Mouse (Mus musculus) forebrain, postnatal 0 days (tissue): ENCODE results near the gene E430018J23Rik. TPM values are rescaled to one million over a fixed set of nuclear protein-coding genes. Genes with fewer than 3 reads are reported as not detected.

Experiments used
- ATAC-seq: fragments of 200-750 bp; cut with Nextera tagmentation; 2 replicates; pipeline ENCODE4 v1.8.0; 2017; ENCODE audit warnings: mild to moderate bottlenecking, moderate library complexity
- DNase-seq: peaks from one replicate; pipeline ENCODE4 v3.0.0-alpha.2; 2015
- H3K27ac ChIP-seq: fragments of 300-500 bp; sonication (generic); 2 replicates; pipeline ENCODE4 v1.5.1; 2014; ENCODE audit warnings: low read depth, mild to moderate bottlenecking, antibody characterized with exemption, low read length, moderate library complexity, mixed read lengths
- H3K27me3 ChIP-seq: fragments of 300-500 bp; sonication (generic); 2 replicates; pipeline ENCODE4 v1.6.1; 2014; ENCODE audit warnings: mild to moderate bottlenecking, low read length, mixed read lengths; ENCODE audit not compliant: insufficient read depth
- H3K36me3 ChIP-seq: fragments of 300-500 bp; sonication (generic); 2 replicates; pipeline ENCODE4 v1.6.1; 2014; ENCODE audit warnings: mild to moderate bottlenecking, moderate library complexity; ENCODE audit not compliant: insufficient read depth
- H3K4me1 ChIP-seq: fragments of 300-500 bp; sonication (generic); 2 replicates; pipeline ENCODE4 v1.6.1; 2014; ENCODE audit warnings: antibody characterized with exemption; ENCODE audit not compliant: insufficient read depth
- H3K4me2 ChIP-seq: fragments of 300-500 bp; sonication (generic); 2 replicates; pipeline ENCODE4 v1.6.1; 2014; ENCODE audit warnings: low read depth, mild to moderate bottlenecking, moderate library complexity
- H3K4me3 ChIP-seq: fragments of 300-500 bp; sonication (generic); 2 replicates; pipeline ENCODE4 v1.5.1; 2014; ENCODE audit warnings: low read depth, low read length, mixed read lengths
- H3K9ac ChIP-seq: fragments of 300-500 bp; sonication (generic); 2 replicates; pipeline ENCODE4 v1.6.1; 2014; ENCODE audit warnings: mild to moderate bottlenecking
- H3K9me3 ChIP-seq: fragments of 300-500 bp; sonication (generic); 2 replicates; pipeline ENCODE4 v1.6.1; 2016; ENCODE audit warnings: low read length
- CTCF ChIP-seq: sonication (generic); IDR thresholded peaks from 2 replicates; pipeline ENCODE4 v1.5.1; 2016; ENCODE audit warnings: antibody characterized with exemption, control low read depth, low read depth
- WGBS: fragments of 180-500 bp; shearing (Covaris S2); extraction: QIAGEN DNeasy Blood & Tissue Kit; methylation state at CpG from one replicate; pipeline ENCODE4 v1.1.7; 2014; 5-methylcytosine and 5-hydroxymethylcytosine counted together
- polyA plus RNA-seq: library from polyadenylated mRNA; unstranded; fragments of >200 nt; fragmentation: Nextera tagmentation; extraction: Ambion mirVana; gene quantifications from 2 replicates; pipeline ENCODE4 v1.2.1, GENCODE M21; 2015
- total RNA-seq: library from RNA; depleted of rRNA; stranded (reverse); fragments of >200 nt; gene quantifications from 2 replicates; pipeline ENCODE4 v1.2.3, GENCODE M21; 2014; rRNA removed

The E430018J23Rik gene
- 10.2 and 13.5 TPM in 2 replicates for total RNA-seq
- polyA plus RNA-seq, result 1.7 and 2.4 TPM in 2 replicates

- Histone ChIP-seq H3K4me2 (peak within 1 kb of the TSS; percentile 80), H3K9me3 (no peaks in the 10 kb centered on the region), H3K4me1 (peaks cover 10% of the 10 kb centered on the region; the same call in 1 of the 2 replicates), H3K36me3 (peaks cover 4% of the 10 kb centered on the region; the same call in 1 of the 2 replicates), H3K27me3 (no peaks in the 10 kb centered on the region), H3K9ac (peak within 1 kb of the TSS; percentile 87), H3K27ac (peak within 1 kb of the TSS; percentile 83), H3K4me3 (peak within 1 kb of the TSS; percentile 54)
- no peak for TF ChIP-seq CTCF
- peak; percentile 96 for DNase-seq
- WGBS, result 2% methylated on average over 45 of the region's 45 CpGs
- ATAC-seq, result peak; percentile 92
These were observed at the start of gene E430018J23Rik for GRCm38 (mm10) chr7:127393157-127393943. E430018J23Rik (minus strand) TSS chr7:127393629.

GRCm38 (mm10) chr7:127437724-127438123 lies 44.3 kb upstream of the E430018J23Rik start:
- Histone ChIP-seq H3K27me3 (no peaks in the 10 kb centered on the region), H3K4me2 (no peak overlapping the region), H3K9ac (no peak overlapping the region), H3K9me3 (no peaks in the 10 kb centered on the region), H3K4me3 (no peak overlapping the region), H3K27ac (no peak overlapping the region), H3K36me3 (peaks cover 6% of the 10 kb centered on the region), H3K4me1 (no peaks in the 10 kb centered on the region)
- peak; percentile 50 for TF ChIP-seq CTCF
- no peak for ATAC-seq
- no peak for DNase-seq
- WGBS, result 87% methylated on average over 3 of the region's 3 CpGs

GRCm38 (mm10) chr7:127435206-127435605 lies 41.8 kb upstream of the E430018J23Rik start:
- ATAC-seq (no peak), DNase-seq (no peak)
- Histone ChIP-seq H3K9me3 (no peaks in the 10 kb centered on the region), H3K36me3 (no peaks in the 10 kb centered on the region), H3K4me2 (no peak overlapping the region), H3K27me3 (no peaks in the 10 kb centered on the region), H3K4me3 (no peak overlapping the region), H3K4me1 (no peaks in the 10 kb centered on the region), H3K9ac (no peak overlapping the region), H3K27ac (no peak overlapping the region)
- WGBS, result 90% methylated on average over 4 of the region's 4 CpGs
- TF ChIP-seq CTCF, result no peak

GRCm38 (mm10) chr7:127426354-127426753 lies 32.9 kb upstream of the E430018J23Rik start:
- Histone ChIP-seq H3K4me3 (no peak overlapping the region), H3K27ac (no peak overlapping the region), H3K36me3 (no peaks in the 10 kb centered on the region), H3K9me3 (no peaks in the 10 kb centered on the region), H3K9ac (no peak overlapping the region), H3K4me1 (peaks cover 5% of the 10 kb centered on the region), H3K27me3 (0 out of 2 replicates have a peak, but pooled peaks cover 7% of the 10 kb centered on the region), H3K4me2 (no peak overlapping the region)
- ATAC-seq, result no peak
- WGBS, result 72% methylated on average over 3 of the region's 3 CpGs
- no peak for DNase-seq
- TF ChIP-seq CTCF, result no peak

GRCm38 (mm10) chr7:127425911-127426310 lies 32.5 kb upstream of the E430018J23Rik start:
- Histone ChIP-seq H3K9ac (no peak overlapping the region), H3K4me2 (no peak overlapping the region), H3K4me1 (peaks cover 9% of the 10 kb centered on the region), H3K4me3 (no peak overlapping the region), H3K36me3 (no peaks in the 10 kb centered on the region), H3K27me3 (0 out of 2 replicates have a peak, but pooled peaks cover 7% of the 10 kb centered on the region), H3K27ac (no peak overlapping the region), H3K9me3 (no peaks in the 10 kb centered on the region)
- TF ChIP-seq CTCF, result no peak
- 87% methylated on average over 2 of the region's 2 CpGs for WGBS
- ATAC-seq (no peak), DNase-seq (no peak)

GRCm38 (mm10) chr7:127425291-127425690 lies 31.9 kb upstream of the E430018J23Rik start:
- ATAC-seq (no peak), DNase-seq (no peak)
- Histone ChIP-seq H3K4me1 (peaks cover 9% of the 10 kb centered on the region), H3K27ac (no peak overlapping the region), H3K4me3 (no peak overlapping the region), H3K9ac (no peak overlapping the region), H3K4me2 (no peak overlapping the region), H3K36me3 (no peaks in the 10 kb centered on the region), H3K27me3 (0 out of 2 replicates have a peak, but pooled peaks cover 7% of the 10 kb centered on the region), H3K9me3 (no peaks in the 10 kb centered on the region)
- WGBS, result 84% methylated on average over 3 of the region's 3 CpGs
- TF ChIP-seq CTCF, result no peak

GRCm38 (mm10) chr7:127422247-127422646 lies 28.8 kb upstream of the E430018J23Rik start:
- peak overlapping the region; percentile 35; the same call in 1 of the 2 replicates for H3K27ac ChIP-seq
- no peak for TF ChIP-seq CTCF
- peak; percentile 89 for ATAC-seq

More at GRCm38 (mm10) chr7:127422247-127422646, 28.8 kb upstream of the E430018J23Rik start:
- Histone ChIP-seq H3K4me2 (peak overlapping the region; percentile 94), H3K36me3 (peaks cover 7% of the 10 kb centered on the region; the same call in 1 of the 2 replicates), H3K4me3 (peak overlapping the region; percentile 50), H3K27me3 (0 out of 2 replicates have a peak, but pooled peaks cover 7% of the 10 kb centered on the region), H3K9ac (peak overlapping the region; percentile 71), H3K4me1 (peaks cover 9% of the 10 kb centered on the region), H3K9me3 (no peaks in the 10 kb centered on the region)
- DNase-seq, result peak; percentile 71
- 1% methylated on average over 15 of the region's 15 CpGs for WGBS
